Mouse (Mus musculus) lung, adult 2 months (tissue): ENCODE measurements around the gene Lfng. TPM values are rescaled to one million over a fixed set of nuclear protein-coding genes. Genes with fewer than 3 reads are reported as not detected.

ENCODE experiments used
- DNase-seq: peaks from one replicate; pipeline ENCODE4 v3.0.0; 2022
- H3K4me1 ChIP-seq: fragments of 200-500 bp; 2 replicates; pipeline ENCODE4 v1.6.1; 2011; ENCODE audit warnings: low read length; ENCODE audit not compliant: control insufficient read depth, insufficient read depth
- H3K4me3 ChIP-seq: fragments of 200-500 bp; replicated peaks from 2 replicates; pipeline ENCODE3; 2011; ENCODE audit warnings: low read depth, mild to moderate bottlenecking, control low read depth, low read length; ENCODE audit errors: extremely low read depth
- CTCF ChIP-seq: fragments of 200-500 bp; IDR thresholded peaks from 2 replicates; pipeline ENCODE4 v1.5.1; 2011; ENCODE audit warnings: mild to moderate bottlenecking, low read length, control low read depth; ENCODE audit not compliant: insufficient read depth
- POLR2A ChIP-seq: fragments of 200-500 bp; IDR thresholded peaks from 2 replicates; pipeline ENCODE4 v1.6.1; 2011; ENCODE audit warnings: low read depth, mild to moderate bottlenecking, control low read depth, low read length, borderline replicate concordance; ENCODE audit errors: extremely low read depth
- WGBS: fragments of 180-500 bp; shearing (Covaris S2); methylation state at CpG from one replicate; pipeline ENCODE4 v1.1.7; 2018; 5-methylcytosine and 5-hydroxymethylcytosine counted together
- polyA plus RNA-seq: library from polyadenylated mRNA; depleted of rRNA; stranded (reverse); fragments of >200 nt; gene quantifications from 2 replicates; pipeline ENCODE4 v1.2.3, GENCODE M21; 2012

Gene Lfng
- polyA plus RNA-seq, 1 experiment: 141 TPM

GRCm38 (mm10) chr5:140645454-140645853 is 38.3 kb downstream of the Lfng start:
- peaks cover 16% of the 10 kb centered on the region for H3K4me1 ChIP-seq
- no peak for TF ChIP-seq CTCF
- TF ChIP-seq POLR2A: no peak

GRCm38 (mm10) chr5:140646171-140646570 is 39.1 kb downstream of the Lfng start:
- H3K4me1 ChIP-seq: peaks cover 16% of the 10 kb centered on the region
- DNase-seq: no peak
- no peak for TF ChIP-seq POLR2A
- no peak for TF ChIP-seq CTCF

More at GRCm38 (mm10) chr5:140645454-140645853, 38.3 kb downstream of the Lfng start:
- no peak overlapping the region for H3K4me3 ChIP-seq
- no peak for DNase-seq
- WGBS: 56% methylated on average over 4 of the region's 4 CpGs

GRCm38 (mm10) chr5:140647031-140647760 is 40.1 kb downstream of the Lfng start:
- TF ChIP-seq POLR2A: no peak
- DNase-seq: no peak
- Histone ChIP-seq H3K4me3 (peak overlapping the region; percentile 45), H3K4me1 (peaks cover 23% of the 10 kb centered on the region)
- 59% methylated on average over 13 of the region's 13 CpGs for WGBS

More at GRCm38 (mm10) chr5:140646171-140646570, 39.1 kb downstream of the Lfng start:
- 85% methylated on average over 6 of the region's 6 CpGs for WGBS
- no peak overlapping the region for H3K4me3 ChIP-seq

GRCm38 (mm10) chr5:140647821-140648518 is 40.9 kb downstream of the Lfng start:
- H3K4me3 ChIP-seq: peak overlapping the region; percentile 59
- peaks cover 23% of the 10 kb centered on the region for H3K4me1 ChIP-seq
- peak; percentile 52 for DNase-seq
- 5% methylated on average over 13 of the region's 13 CpGs for WGBS
- TF ChIP-seq POLR2A (no peak), CTCF (no peak)

- peak within 1 kb of the TSS; percentile 59 for H3K4me3 ChIP-seq
- peaks cover 23% of the 10 kb centered on the region for H3K4me1 ChIP-seq
- WGBS: under 1% methylated on average over 60 of the region's 62 CpGs
- no peak for DNase-seq
- TF ChIP-seq CTCF (no peak), POLR2A (no peak)
These were observed 41.5 kb downstream of the Lfng start, which contains the start of gene Ttyh3 for GRCm38 (mm10) chr5:140648519-140649100. TSS of gene Ttyh3 (minus strand) at chr5:140649031.

- peak; percentile 94 for DNase-seq
- WGBS: 7% methylated on average over 26 of the region's 26 CpGs
- peaks cover 23% of the 10 kb centered on the region for H3K4me1 ChIP-seq
These were observed 42.1 kb downstream of the Lfng start for GRCm38 (mm10) chr5:140649101-140649667.

GRCm38 (mm10) chr5:140649881-140650414 is 42.8 kb downstream of the Lfng start:
- no peak for TF ChIP-seq POLR2A
- no peak for TF ChIP-seq CTCF
- DNase-seq: no peak
- Histone ChIP-seq H3K4me3 (no peak overlapping the region), H3K4me1 (peaks cover 23% of the 10 kb centered on the region)
- 76% methylated on average over 7 of the region's 7 CpGs for WGBS

More at GRCm38 (mm10) chr5:140649101-140649667, 42.1 kb downstream of the Lfng start:
- TF ChIP-seq CTCF (no peak), POLR2A (no peak)
- H3K4me3 ChIP-seq: peak overlapping the region; percentile 54

GRCm38 (mm10) chr5:140651231-140651630 is 44.1 kb downstream of the Lfng start:
- DNase-seq: no peak
- H3K4me1 ChIP-seq: peaks cover 20% of the 10 kb centered on the region
- TF ChIP-seq POLR2A (no peak), CTCF (no peak)
- H3K4me3 ChIP-seq: no peak overlapping the region
- WGBS: 47% methylated on average over 11 of the region's 11 CpGs

- Histone ChIP-seq H3K4me1 (peaks cover 12% of the 10 kb centered on the region), H3K4me3 (no peak overlapping the region)
- 50% methylated on average over 7 of the region's 7 CpGs for WGBS
- TF ChIP-seq POLR2A (no peak), CTCF (no peak)
- DNase-seq: no peak
These were observed 45.5 kb downstream of the Lfng start for GRCm38 (mm10) chr5:140652587-140652986.
